Mouse (Mus musculus): Measurements from ENCODE around the gene Vsig10. TPM values are rescaled to one million over a fixed set of nuclear protein-coding genes. Genes with fewer than 3 reads are reported as not detected.
"Not testable (repeated sequence)": the region's sequence is repeated elsewhere in the genome, so short reads cannot be mapped to it uniquely, and the experiment has no call there.

The Vsig10 gene
- total RNA-seq (2022): 10 to 100 TPM; 22.2 to 64.9 (median 42.7) TPM

GRCm38 (mm10) chr5:117318741-117319629 lies at the start of gene Vsig10:
Gene Vsig10 (plus strand): TSS chr5:117319083.
- DNase-seq: peak; percentile 68

GRCm38 (mm10) chr5:117269395-117269794 lies 49.5 kb upstream of the Vsig10 start:
- no peak for DNase-seq

- no peak for DNase-seq
Measured at GRCm38 (mm10) chr5:117271945-117272344, 46.9 kb upstream of the Vsig10 start.

GRCm38 (mm10) chr5:117274817-117275216 lies 44.1 kb upstream of the Vsig10 start:
- no peak for DNase-seq

- no peak for DNase-seq
Measured at GRCm38 (mm10) chr5:117277784-117278183, 41.1 kb upstream of the Vsig10 start.

- no peak for DNase-seq
Measured at GRCm38 (mm10) chr5:117278809-117279668, 39.8 kb upstream of the Vsig10 start.

GRCm38 (mm10) chr5:117279669-117280050 lies 39.2 kb upstream of the Vsig10 start:
- DNase-seq: no peak

GRCm38 (mm10) chr5:117281536-117281935 lies 37.3 kb upstream of the Vsig10 start:
- no peak for DNase-seq

- DNase-seq: no peak
Measured at GRCm38 (mm10) chr5:117282360-117282759, 36.5 kb upstream of the Vsig10 start.

- DNase-seq: no peak
Measured at GRCm38 (mm10) chr5:117284029-117284428, 34.9 kb upstream of the Vsig10 start.

- no peak for DNase-seq
Measured at GRCm38 (mm10) chr5:117284682-117285081, 34.2 kb upstream of the Vsig10 start.

GRCm38 (mm10) chr5:117285266-117285665 lies 33.6 kb upstream of the Vsig10 start:
- DNase-seq: no peak

GRCm38 (mm10) chr5:117286286-117286685 lies 32.6 kb upstream of the Vsig10 start:
- DNase-seq: no peak

- DNase-seq: peak; percentile 95
Measured at GRCm38 (mm10) chr5:117286831-117287822, 31.8 kb upstream of the Vsig10 start, which contains the start of gene Pebp1. Gene Pebp1 (minus strand): TSS chr5:117287625.

- no peak for DNase-seq
Measured at GRCm38 (mm10) chr5:117289646-117290045, 29.2 kb upstream of the Vsig10 start.

GRCm38 (mm10) chr5:117290081-117290480 lies 28.8 kb upstream of the Vsig10 start:
- DNase-seq: no peak

- no peak for DNase-seq
Measured at GRCm38 (mm10) chr5:117291312-117291711, 27.6 kb upstream of the Vsig10 start.

GRCm38 (mm10) chr5:117292547-117292946 lies 26.3 kb upstream of the Vsig10 start:
- no peak for DNase-seq

GRCm38 (mm10) chr5:117293776-117294175 lies 25.1 kb upstream of the Vsig10 start:
- DNase-seq: not testable (repeated sequence)

- DNase-seq: peak; percentile 56
Measured at GRCm38 (mm10) chr5:117295011-117295410, 23.9 kb upstream of the Vsig10 start.

GRCm38 (mm10) chr5:117302899-117303298 lies 16.0 kb upstream of the Vsig10 start:
- peak; percentile 47 for DNase-seq
